Comparison of ENCODE assay signal across 25 mouse cellular contexts in the genomic region with DNA sequence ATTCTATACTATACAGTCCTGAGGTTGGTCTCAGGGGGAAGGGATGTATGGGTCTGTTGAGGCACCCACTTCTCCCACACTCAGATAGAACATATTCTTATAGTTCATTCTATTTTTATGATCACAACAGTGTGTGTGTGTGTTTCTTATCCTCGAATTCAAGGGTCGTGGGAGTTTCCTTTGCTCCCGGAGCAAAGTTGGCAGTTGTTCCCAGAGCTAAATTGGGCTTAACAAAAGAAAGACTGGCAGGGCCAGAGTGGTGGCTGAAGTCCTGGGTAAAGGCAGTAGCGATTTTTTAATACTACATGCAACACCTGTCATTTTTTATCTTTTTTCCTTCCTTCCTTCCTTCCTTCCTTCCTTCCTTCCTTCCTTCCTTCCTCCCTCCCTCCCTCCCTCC.
"Had no signal": no experiment of that assay in that cellular context is flagged by ENCODE, and none has a peak within 500 bp of the region (broad histone marks: within the 10 kb centered on the region; RNA-seq: fewer than 3 reads in every experiment).

No protein-coding gene starts in this region.

- ATAC-seq: forebrain, postnatal 0 days; hindbrain, postnatal 0 days; intestine, embryonic 16.5 days; liver, postnatal 0 days had no signal

- H3K27ac ChIP-seq: hindbrain, embryonic 13.5 days; hindbrain, embryonic 15.5 days; hindbrain, postnatal 0 days; kidney, embryonic 15.5 days; kidney, postnatal 0 days; limb, embryonic 10.5 days; limb, embryonic 12.5 days; liver, embryonic 13.5 days; liver, embryonic 15.5 days had no signal

- H3K4me2 ChIP-seq: heart, embryonic 12.5 days; hindbrain, embryonic 13.5 days; hindbrain, embryonic 15.5 days; kidney, embryonic 15.5 days; limb, embryonic 12.5 days; liver, embryonic 11.5 days; liver, embryonic 13.5 days; liver, embryonic 15.5 days had no signal

- H3K4me1 ChIP-seq: heart, embryonic 12.5 days; hindbrain, embryonic 13.5 days; hindbrain, embryonic 15.5 days; kidney, embryonic 15.5 days; limb, embryonic 10.5 days; limb, embryonic 12.5 days; liver, embryonic 13.5 days; liver, embryonic 15.5 days had no signal

- DNase-seq: forebrain, postnatal 0 days; gastrocnemius, postnatal 14 days; gastrocnemius, postnatal 36 days; kidney, adult 11 months; kidney, adult 2 months; kidney, adult 9 months; kidney, postnatal 14 days; kidney, postnatal 36 days; layer of hippocampus, adult 9-11 months; layer of hippocampus, postnatal 36 days; liver; liver, embryonic 13.5 days; liver, postnatal 0 days; lung, adult 2 months had no signal

- H3K4me3 ChIP-seq: heart, embryonic 12.5 days; hindbrain, embryonic 13.5 days; hindbrain, embryonic 15.5 days; kidney, embryonic 15.5 days; limb, embryonic 10.5 days; limb, embryonic 12.5 days; liver, embryonic 13.5 days; liver, embryonic 15.5 days had no signal

- H3K9ac ChIP-seq: forebrain, postnatal 0 days; heart, embryonic 12.5 days; hindbrain, embryonic 13.5 days; hindbrain, embryonic 15.5 days; kidney, embryonic 15.5 days; limb, embryonic 12.5 days; liver, embryonic 13.5 days; liver, embryonic 15.5 days; liver, postnatal 0 days had no signal

- H3K27me3 ChIP-seq: heart, embryonic 12.5 days; hindbrain, embryonic 13.5 days; hindbrain, embryonic 15.5 days; kidney, embryonic 15.5 days; limb, embryonic 12.5 days; liver, embryonic 13.5 days; liver, embryonic 15.5 days had no signal

- H3K36me3 ChIP-seq: heart, embryonic 12.5 days; hindbrain, embryonic 13.5 days; hindbrain, embryonic 15.5 days; kidney, embryonic 15.5 days; limb, embryonic 10.5 days; limb, embryonic 12.5 days; liver, embryonic 13.5 days; liver, embryonic 15.5 days had no signal

- H3K9me3 ChIP-seq: heart, embryonic 12.5 days; hindbrain, embryonic 13.5 days; hindbrain, embryonic 15.5 days; kidney, embryonic 15.5 days; limb, embryonic 10.5 days; limb, embryonic 12.5 days; liver, embryonic 13.5 days; liver, embryonic 15.5 days had no signal
